Mouse (Mus musculus) adrenal gland (tissue): Measurements from ENCODE around the gene 9530003J23Rik.

Experiments
- intact Hi-C: fragments of 180-260 bp; cut with DNase I; formaldehyde crosslinking; loops from one replicate; pipeline ENCODE4 v1.15.1; 2025

Gene 9530003J23Rik

GRCm38 (mm10) chr10:117193364-117193763 lies 45.1 kb downstream of the 9530003J23Rik start:
- intact Hi-C loops: no loop called here

- intact Hi-C loops: no loop called here
These were observed 53.0 kb downstream of the 9530003J23Rik start for GRCm38 (mm10) chr10:117185399-117186089.
